Mouse (Mus musculus): Measurements from ENCODE around the gene Myct1. TPM values are rescaled to one million over a fixed set of nuclear protein-coding genes. Genes with fewer than 3 reads are reported as not detected.

Gene Myct1
- polyA plus RNA-seq, 1 experiment from 2014 or later, result 0.88 TPM

GRCm38 (mm10) chr10:5600123-5600522 lies 6.5 kb downstream of the Myct1 start:
- Histone ChIP-seq H3K36me3 (ENCODE audit: control insufficient read depth, insufficient read depth, low read length) (no peaks in the 10 kb centered on the region), H3K9ac (replicated peaks; ENCODE audit: low read depth, low read length) (no peak overlapping the region)
- 15% methylated on average over 7 of the region's 7 CpGs for WGBS

GRCm38 (mm10) chr10:5603512-5603911 lies 9.9 kb downstream of the Myct1 start:
- H3K27ac ChIP-seq (ENCODE audit: low read depth, low read length), result no peak overlapping the region
- H3K4me2 ChIP-seq (ENCODE audit: low read depth, low read length), result no peak overlapping the region
- 84% methylated on average over 10 of the region's 10 CpGs for WGBS
- no peak for ATAC-seq (ENCODE audit: low read depth)
- no peaks in the 10 kb centered on the region for H3K4me1 ChIP-seq (ENCODE audit: control insufficient read depth, insufficient read depth, low read length)
- H3K4me3 ChIP-seq (ENCODE audit: low read depth, low read length), result no peak overlapping the region
- H3K9ac ChIP-seq (replicated peaks; ENCODE audit: low read depth, low read length), result no peak overlapping the region
- no peaks in the 10 kb centered on the region for H3K9me3 ChIP-seq (ENCODE audit: control insufficient read depth, low read length)
- H3K27me3 ChIP-seq (ENCODE audit: control insufficient read depth, insufficient read depth, low read length), result no peaks in the 10 kb centered on the region
- no peaks in the 10 kb centered on the region for H3K36me3 ChIP-seq (ENCODE audit: control insufficient read depth, insufficient read depth, low read length)

More at GRCm38 (mm10) chr10:5600123-5600522, 6.5 kb downstream of the Myct1 start:
- Histone ChIP-seq H3K27me3 (ENCODE audit: control insufficient read depth, insufficient read depth, low read length) (no peaks in the 10 kb centered on the region), H3K4me1 (ENCODE audit: control insufficient read depth, insufficient read depth, low read length) (no peaks in the 10 kb centered on the region), H3K4me3 (ENCODE audit: low read depth, low read length) (no peak overlapping the region), H3K27ac (ENCODE audit: low read depth, low read length) (no peak overlapping the region), H3K9me3 (ENCODE audit: control insufficient read depth, low read length) (no peaks in the 10 kb centered on the region), H3K4me2 (ENCODE audit: low read depth, low read length) (no peak overlapping the region)
- ATAC-seq (ENCODE audit: low read depth), result peak; percentile 91

DNA sequence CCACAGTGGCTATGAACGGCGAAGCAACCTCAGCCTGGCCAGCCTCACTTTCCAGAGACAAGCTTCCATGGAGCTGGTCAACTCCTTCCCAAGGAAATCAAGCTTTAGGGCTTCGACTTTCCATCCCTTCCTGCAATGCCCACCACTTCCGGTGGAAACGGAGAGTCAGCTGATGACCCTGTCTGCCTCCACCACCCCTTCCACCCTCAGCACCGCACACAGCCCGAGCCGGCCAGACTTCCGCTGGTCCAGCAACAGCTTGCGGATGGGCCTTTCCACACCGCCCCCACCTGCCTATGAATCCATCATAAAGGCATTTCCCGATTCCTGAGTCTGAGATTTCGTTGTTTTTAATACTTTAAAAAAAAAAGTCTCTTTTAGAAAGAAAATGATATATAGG lies 10.8 kb downstream of the Myct1 start:
- WGBS, result 92% methylated on average over 13 of the region's 13 CpGs
- Histone ChIP-seq H3K4me2 (ENCODE audit: low read depth, low read length) (no peak overlapping the region), H3K4me1 (ENCODE audit: control insufficient read depth, insufficient read depth, low read length) (no peaks in the 10 kb centered on the region), H3K9me3 (ENCODE audit: control insufficient read depth, low read length) (no peaks in the 10 kb centered on the region), H3K4me3 (ENCODE audit: low read depth, low read length) (no peak overlapping the region), H3K27ac (ENCODE audit: low read depth, low read length) (no peak overlapping the region), H3K36me3 (ENCODE audit: control insufficient read depth, insufficient read depth, low read length) (no peaks in the 10 kb centered on the region), H3K27me3 (ENCODE audit: control insufficient read depth, insufficient read depth, low read length) (no peaks in the 10 kb centered on the region), H3K9ac (replicated peaks; ENCODE audit: low read depth, low read length) (no peak overlapping the region)
- no peak for ATAC-seq (ENCODE audit: low read depth)

GRCm38 (mm10) chr10:5608874-5609273 lies 15.3 kb downstream of the Myct1 start:
- H3K27ac ChIP-seq (ENCODE audit: low read depth, low read length), result no peak overlapping the region
- no peak overlapping the region for H3K9ac ChIP-seq (replicated peaks; ENCODE audit: low read depth, low read length)
- no peaks in the 10 kb centered on the region for H3K27me3 ChIP-seq (ENCODE audit: control insufficient read depth, insufficient read depth, low read length)
- no peak overlapping the region for H3K4me2 ChIP-seq (ENCODE audit: low read depth, low read length)
- no peaks in the 10 kb centered on the region for H3K36me3 ChIP-seq (ENCODE audit: control insufficient read depth, insufficient read depth, low read length)
- H3K4me1 ChIP-seq (ENCODE audit: control insufficient read depth, insufficient read depth, low read length), result no peaks in the 10 kb centered on the region
- no peak overlapping the region for H3K4me3 ChIP-seq (ENCODE audit: low read depth, low read length)
- WGBS, result 67% methylated on average over 3 of the region's 3 CpGs
- ATAC-seq (ENCODE audit: low read depth), result no peak
- no peaks in the 10 kb centered on the region for H3K9me3 ChIP-seq (ENCODE audit: control insufficient read depth, low read length)

DNA sequence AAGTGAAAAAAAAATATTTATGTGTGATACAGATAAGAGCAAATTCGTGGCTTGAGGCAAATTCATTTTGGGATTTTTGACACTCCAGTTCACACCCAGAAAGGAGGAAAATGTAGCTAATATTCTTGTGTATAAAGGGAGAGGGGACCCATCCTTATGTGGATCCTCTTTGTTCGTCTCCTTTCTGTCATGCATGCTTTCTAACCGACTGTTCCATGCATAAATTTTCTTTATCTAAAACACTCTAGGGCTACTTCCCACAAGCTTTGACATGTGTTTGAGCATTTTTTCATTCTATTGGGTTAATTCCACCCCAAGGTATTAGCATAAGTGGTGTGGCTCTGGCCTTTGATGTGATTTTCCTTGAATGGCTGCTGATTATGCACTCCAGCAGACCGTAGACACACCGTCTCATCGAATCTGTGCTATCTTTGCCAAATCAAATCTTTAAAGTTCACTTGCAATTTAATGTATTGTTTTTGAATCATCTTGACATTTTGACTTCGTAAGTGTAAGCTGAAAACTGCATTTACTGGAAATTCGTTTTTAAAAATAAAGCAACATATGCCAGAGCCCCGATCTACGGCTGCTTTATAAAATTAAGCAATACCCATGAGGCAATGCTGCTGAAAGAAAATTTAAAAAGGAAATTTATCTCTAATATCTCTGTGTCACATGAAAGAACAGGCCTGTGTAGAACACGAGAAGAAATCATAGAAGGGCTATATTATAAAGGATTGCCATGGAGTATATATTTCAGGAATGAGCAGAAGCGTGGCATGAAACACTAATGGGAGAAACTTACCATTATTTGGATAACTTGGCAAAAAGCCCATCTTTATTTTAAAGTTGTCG lies 21.8 kb downstream of the Myct1 start:
- Histone ChIP-seq H3K9ac (replicated peaks; ENCODE audit: low read depth, low read length) (no peak overlapping the region), H3K27ac (ENCODE audit: low read depth, low read length) (no peak overlapping the region), H3K4me3 (ENCODE audit: low read depth, low read length) (no peak overlapping the region), H3K36me3 (ENCODE audit: control insufficient read depth, insufficient read depth, low read length) (no peaks in the 10 kb centered on the region), H3K9me3 (ENCODE audit: control insufficient read depth, low read length) (no peaks in the 10 kb centered on the region), H3K4me2 (ENCODE audit: low read depth, low read length) (no peak overlapping the region), H3K4me1 (ENCODE audit: control insufficient read depth, insufficient read depth, low read length) (no peaks in the 10 kb centered on the region), H3K27me3 (ENCODE audit: control insufficient read depth, insufficient read depth, low read length) (no peaks in the 10 kb centered on the region)
- ATAC-seq (ENCODE audit: low read depth), result no peak
- 71% methylated on average over 13 of the region's 13 CpGs for WGBS

DNA sequence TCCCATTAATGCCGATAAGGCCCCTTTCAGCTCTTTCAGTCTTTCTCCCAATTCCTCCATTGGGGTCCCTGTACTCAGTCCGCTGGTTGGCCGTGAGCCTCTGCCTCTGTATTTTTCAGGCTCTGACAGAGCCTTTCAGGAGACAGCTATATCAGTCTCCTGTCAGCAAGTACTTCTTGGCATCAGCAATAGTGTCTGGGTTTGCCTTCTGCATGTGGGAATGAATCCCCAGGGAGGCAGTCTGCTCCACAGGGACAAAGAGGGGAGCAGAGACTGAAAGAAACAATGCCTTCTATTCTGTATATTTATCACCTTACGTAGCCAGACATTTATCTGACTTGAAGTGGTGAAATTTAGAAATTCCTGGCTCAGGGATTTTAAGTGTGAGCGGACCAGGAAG lies 32.7 kb downstream of the Myct1 start:
- Histone ChIP-seq H3K4me2 (ENCODE audit: low read depth, low read length) (no peak overlapping the region), H3K9ac (replicated peaks; ENCODE audit: low read depth, low read length) (no peak overlapping the region), H3K27me3 (ENCODE audit: control insufficient read depth, insufficient read depth, low read length) (no peaks in the 10 kb centered on the region), H3K9me3 (ENCODE audit: control insufficient read depth, low read length) (no peaks in the 10 kb centered on the region), H3K4me3 (ENCODE audit: low read depth, low read length) (no peak overlapping the region), H3K36me3 (ENCODE audit: control insufficient read depth, insufficient read depth, low read length) (no peaks in the 10 kb centered on the region), H3K4me1 (ENCODE audit: control insufficient read depth, insufficient read depth, low read length) (no peaks in the 10 kb centered on the region), H3K27ac (ENCODE audit: low read depth, low read length) (no peak overlapping the region; the same call in 1 of the 2 replicates)
- no peak for ATAC-seq (ENCODE audit: low read depth)
- 76% methylated on average over 5 of the region's 5 CpGs for WGBS

DNA sequence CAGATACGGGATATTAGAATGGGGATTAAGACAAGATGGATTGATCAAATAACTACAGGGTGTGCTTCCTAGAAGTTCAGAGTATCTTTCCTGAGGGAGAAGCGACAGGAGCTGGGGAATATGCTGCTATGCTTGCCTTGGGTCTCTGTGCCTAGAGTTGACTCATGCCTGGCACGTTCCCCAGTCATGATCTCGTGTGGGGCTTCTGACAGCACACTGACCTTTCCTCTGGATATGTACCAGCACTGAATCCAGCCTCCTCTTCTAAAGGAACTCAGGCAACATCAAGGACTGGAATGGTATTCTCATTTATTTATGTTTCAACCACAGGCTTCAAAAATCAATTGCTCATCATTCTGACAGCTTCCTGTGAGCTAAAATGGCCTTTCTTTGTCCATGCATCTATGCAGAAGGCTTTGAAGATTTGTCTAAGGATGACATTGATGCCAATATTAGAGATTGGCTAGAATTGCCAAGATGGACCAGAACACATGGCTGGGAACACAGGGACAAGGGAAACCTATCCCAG lies 40.2 kb downstream of the Myct1 start:
- Histone ChIP-seq H3K4me3 (ENCODE audit: low read depth, low read length) (no peak overlapping the region), H3K4me2 (ENCODE audit: low read depth, low read length) (no peak overlapping the region), H3K27ac (ENCODE audit: low read depth, low read length) (no peak overlapping the region), H3K9ac (replicated peaks; ENCODE audit: low read depth, low read length) (no peak overlapping the region), H3K9me3 (ENCODE audit: control insufficient read depth, low read length) (no peaks in the 10 kb centered on the region), H3K27me3 (ENCODE audit: control insufficient read depth, insufficient read depth, low read length) (no peaks in the 10 kb centered on the region), H3K36me3 (ENCODE audit: control insufficient read depth, insufficient read depth, low read length) (no peaks in the 10 kb centered on the region), H3K4me1 (ENCODE audit: control insufficient read depth, insufficient read depth, low read length) (no peaks in the 10 kb centered on the region)
- WGBS, result 76% methylated on average over 4 of the region's 4 CpGs
- no peak for ATAC-seq (ENCODE audit: low read depth)

GRCm38 (mm10) chr10:5634336-5634735 lies 40.8 kb downstream of the Myct1 start:
- Histone ChIP-seq H3K4me3 (ENCODE audit: low read depth, low read length) (no peak overlapping the region), H3K9ac (replicated peaks; ENCODE audit: low read depth, low read length) (no peak overlapping the region), H3K9me3 (ENCODE audit: control insufficient read depth, low read length) (no peaks in the 10 kb centered on the region), H3K27ac (ENCODE audit: low read depth, low read length) (no peak overlapping the region), H3K27me3 (ENCODE audit: control insufficient read depth, insufficient read depth, low read length) (no peaks in the 10 kb centered on the region), H3K4me2 (ENCODE audit: low read depth, low read length) (no peak overlapping the region), H3K4me1 (ENCODE audit: control insufficient read depth, insufficient read depth, low read length) (no peaks in the 10 kb centered on the region), H3K36me3 (ENCODE audit: control insufficient read depth, insufficient read depth, low read length) (no peaks in the 10 kb centered on the region)
- ATAC-seq (ENCODE audit: low read depth), result peak; percentile 51; the same call in 1 of the 2 replicates
- WGBS, result 43% methylated on average over 1 of the region's 1 CpGs

DNA sequence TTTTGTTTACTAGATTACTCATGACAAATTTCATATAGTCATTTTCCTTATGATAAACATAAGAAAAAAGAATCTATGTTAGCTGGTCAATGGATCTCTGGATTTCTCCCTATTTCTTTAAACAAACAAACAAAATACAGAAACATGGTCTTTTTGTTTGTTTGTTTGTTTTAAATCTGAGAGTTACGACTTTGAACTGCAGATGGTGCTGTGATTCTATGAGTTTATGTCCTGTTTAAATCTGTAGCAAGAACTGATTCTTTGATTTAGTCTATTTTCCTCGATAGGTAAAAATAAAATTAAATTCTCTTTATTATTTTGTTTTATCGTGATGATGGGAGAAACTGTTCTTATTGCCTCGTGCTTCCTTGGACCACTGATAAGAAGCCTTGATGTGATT lies 43.7 kb downstream of the Myct1 start:
- ATAC-seq (ENCODE audit: low read depth), result no peak
- no peaks in the 10 kb centered on the region for H3K27me3 ChIP-seq (ENCODE audit: control insufficient read depth, insufficient read depth, low read length)
- H3K4me2 ChIP-seq (ENCODE audit: low read depth, low read length), result no peak overlapping the region
- no peak overlapping the region for H3K4me3 ChIP-seq (ENCODE audit: low read depth, low read length)
- H3K4me1 ChIP-seq (ENCODE audit: control insufficient read depth, insufficient read depth, low read length), result no peaks in the 10 kb centered on the region
- no peaks in the 10 kb centered on the region for H3K9me3 ChIP-seq (ENCODE audit: control insufficient read depth, low read length)
- no peak overlapping the region for H3K27ac ChIP-seq (ENCODE audit: low read depth, low read length)
- WGBS, result 84% methylated on average over 4 of the region's 4 CpGs
- H3K36me3 ChIP-seq (ENCODE audit: control insufficient read depth, insufficient read depth, low read length), result no peaks in the 10 kb centered on the region
- H3K9ac ChIP-seq (replicated peaks; ENCODE audit: low read depth, low read length), result no peak overlapping the region

Measured in neural tube, embryonic 14.5 days (tissue).